Mouse (Mus musculus) E14TG2a.4 (cell line): ENCODE measurements at regions not wholly inside any gene's neighbourhood (a gene's known extent, or its start where the extent isn't known, plus 50 kb on each side); places are given as distances from the start of the nearest gene placed in this dataset.

Experiments used
- CTCF ChIP-seq: conservative IDR thresholded peaks from 2 replicates; pipeline ENCODE4 v1.5.1; 2014; ENCODE audit warnings: low read length
- NANOG ChIP-seq: IDR thresholded peaks from 2 replicates; pipeline ENCODE4 v1.6.1; 2014; ENCODE audit warnings: borderline replicate concordance, low read length, mixed read lengths

DNA sequence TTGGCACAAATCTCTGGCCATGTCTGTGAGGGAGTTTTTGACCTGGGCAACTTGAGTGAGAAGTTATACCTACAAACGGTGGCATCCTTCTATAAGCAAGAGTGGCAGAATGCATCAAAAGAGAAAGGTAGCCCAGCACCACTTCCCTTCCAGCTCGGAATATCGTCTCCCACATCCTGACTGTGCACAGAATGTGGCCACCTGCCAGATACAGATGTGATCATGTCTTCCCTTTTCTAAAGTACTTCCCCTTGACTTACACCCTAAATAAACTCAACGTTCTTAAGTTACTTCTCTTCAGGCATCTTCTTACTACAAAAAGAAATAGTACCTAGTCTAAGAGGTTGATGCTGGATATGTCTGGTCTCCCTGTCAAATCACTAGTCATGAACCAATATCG, 175.2 kb upstream of the 2610001J05Rik start:
- no peak for TF ChIP-seq NANOG
- TF ChIP-seq CTCF: no peak
